Mouse (Mus musculus): ENCODE results near the gene Adamtsl4. TPM values are rescaled to one million over a fixed set of nuclear protein-coding genes. Genes with fewer than 3 reads are reported as not detected.

The Adamtsl4 gene
- polyA plus RNA-seq, 1 experiment from 2014 or later = 0.64 TPM

DNA sequence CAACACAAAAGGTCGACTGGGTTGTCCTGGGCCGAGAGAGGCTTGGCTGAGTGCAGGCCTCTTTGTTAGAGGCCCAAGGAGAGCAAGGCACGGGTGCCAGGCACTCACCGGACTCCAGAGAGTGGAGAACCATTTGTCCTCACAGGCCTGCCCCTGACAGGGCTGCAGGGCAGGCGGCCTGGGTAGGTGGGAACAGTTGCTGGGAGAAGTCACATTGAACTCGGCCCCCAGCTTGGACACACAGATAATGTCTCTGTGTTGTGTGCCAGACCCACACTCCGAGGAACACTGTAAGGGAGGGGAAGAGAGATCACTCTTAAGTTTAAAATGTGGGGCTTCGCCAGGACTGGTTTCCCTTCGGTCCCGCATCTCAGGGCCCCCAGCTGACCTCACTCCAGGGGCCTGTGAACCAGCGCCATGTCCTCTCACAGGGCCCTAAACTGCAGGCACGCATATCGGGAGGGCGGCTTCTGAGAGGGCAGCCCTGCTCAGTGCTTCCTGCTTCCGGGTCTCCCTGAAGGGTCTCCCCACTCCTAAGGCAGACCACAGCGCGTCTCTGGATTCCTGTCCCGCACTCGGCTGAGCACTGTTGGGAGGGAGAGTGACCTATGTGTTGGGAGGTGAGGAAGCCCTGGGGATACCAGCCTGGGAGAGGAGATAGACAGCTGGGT, 10.2 kb downstream of the Adamtsl4 start:
- ATAC-seq (replicated peaks; ENCODE audit: low FRiP score) (no peak), DNase-seq (ENCODE audit: low spot score) (no peak)
- Histone ChIP-seq H3K4me2 (ENCODE audit: low read depth, low read length, severe bottlenecking) (no peak overlapping the region), H3K27me3 (ENCODE audit: control insufficient read depth, insufficient read depth, low read length) (no peaks in the 10 kb centered on the region), H3K9ac (ENCODE audit: low read length) (no peak overlapping the region), H3K4me3 (ENCODE audit: low read depth, low read length) (no peak overlapping the region), H3K4me1 (replicated peaks; ENCODE audit: control insufficient read depth, insufficient read depth, low read length) (peaks cover 9% of the 10 kb centered on the region), H3K9me3 (ENCODE audit: control insufficient read depth, low read length) (no peaks in the 10 kb centered on the region), H3K36me3 (ENCODE audit: control insufficient read depth, insufficient read depth, low read length) (no peaks in the 10 kb centered on the region), H3K27ac (ENCODE audit: low read depth, low read length) (no peak overlapping the region)
- 83% methylated on average over 19 of the region's 19 CpGs for WGBS

DNA sequence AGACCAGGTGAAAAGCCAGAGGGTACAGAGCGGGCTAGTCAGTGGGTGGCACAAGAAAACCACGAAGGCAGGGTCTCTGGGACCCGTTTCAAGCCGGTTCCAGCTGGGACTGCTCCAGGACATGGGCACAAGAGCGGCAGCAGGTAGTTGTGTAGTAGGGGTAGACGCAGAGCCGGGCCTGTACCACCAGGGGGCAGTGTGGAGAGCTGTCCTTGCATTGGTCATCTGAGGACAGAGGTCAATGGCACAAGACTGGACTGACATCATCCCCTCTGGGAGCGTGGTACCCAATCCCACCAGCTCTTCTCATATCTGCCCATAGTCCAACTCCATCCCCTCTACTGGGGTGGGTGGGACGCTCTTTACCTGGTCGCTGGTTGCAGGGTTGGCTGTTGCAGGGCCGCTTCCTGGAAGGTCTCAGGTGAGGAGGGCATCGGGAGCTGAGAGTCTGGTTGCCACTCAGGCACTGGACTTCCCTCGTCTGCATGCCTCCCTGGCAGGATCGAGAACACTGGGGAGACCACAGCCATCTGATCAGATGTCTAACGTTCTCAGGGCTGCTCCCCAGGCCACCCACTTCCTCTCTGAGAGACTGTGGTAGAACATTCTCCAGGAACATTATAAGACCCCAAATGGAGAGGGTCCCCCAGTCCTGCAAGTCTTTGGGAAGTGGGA, 10.8 kb downstream of the Adamtsl4 start:
- 55% methylated on average over 15 of the region's 15 CpGs for WGBS
- peak; percentile 36; the same call in 1 of the 2 replicates for ATAC-seq (replicated peaks; ENCODE audit: low FRiP score)

GRCm38 (mm10) chr3:95675301-95676092, 12.2 kb downstream of the Adamtsl4 start:
- Histone ChIP-seq H3K4me3 (ENCODE audit: low read depth, low read length) (no peak overlapping the region), H3K9ac (ENCODE audit: low read length) (no peak overlapping the region), H3K9me3 (ENCODE audit: control insufficient read depth, low read length) (no peaks in the 10 kb centered on the region), H3K27me3 (ENCODE audit: control insufficient read depth, insufficient read depth, low read length) (no peaks in the 10 kb centered on the region), H3K36me3 (ENCODE audit: control insufficient read depth, insufficient read depth, low read length) (no peaks in the 10 kb centered on the region), H3K27ac (ENCODE audit: low read depth, low read length) (peak overlapping the region; percentile 57), H3K4me2 (ENCODE audit: low read depth, low read length, severe bottlenecking) (no peak overlapping the region), H3K4me1 (replicated peaks; ENCODE audit: control insufficient read depth, insufficient read depth, low read length) (peaks cover 9% of the 10 kb centered on the region)
- 23% methylated on average over 8 of the region's 8 CpGs for WGBS
- peak; percentile 72 for DNase-seq (ENCODE audit: low spot score)
- peak; percentile 26; the same call in 1 of the 2 replicates for ATAC-seq (replicated peaks; ENCODE audit: low FRiP score)

More for the DNA sequence above, 10.8 kb downstream of the Adamtsl4 start:
- Histone ChIP-seq H3K9ac (ENCODE audit: low read length) (no peak overlapping the region), H3K36me3 (ENCODE audit: control insufficient read depth, insufficient read depth, low read length) (no peaks in the 10 kb centered on the region), H3K4me1 (replicated peaks; ENCODE audit: control insufficient read depth, insufficient read depth, low read length) (peaks cover 9% of the 10 kb centered on the region), H3K4me3 (ENCODE audit: low read depth, low read length) (no peak overlapping the region), H3K27ac (ENCODE audit: low read depth, low read length) (no peak overlapping the region), H3K27me3 (ENCODE audit: control insufficient read depth, insufficient read depth, low read length) (no peaks in the 10 kb centered on the region), H3K4me2 (ENCODE audit: low read depth, low read length, severe bottlenecking) (no peak overlapping the region), H3K9me3 (ENCODE audit: control insufficient read depth, low read length) (no peaks in the 10 kb centered on the region)
- peak; percentile 85 for DNase-seq (ENCODE audit: low spot score)

DNA sequence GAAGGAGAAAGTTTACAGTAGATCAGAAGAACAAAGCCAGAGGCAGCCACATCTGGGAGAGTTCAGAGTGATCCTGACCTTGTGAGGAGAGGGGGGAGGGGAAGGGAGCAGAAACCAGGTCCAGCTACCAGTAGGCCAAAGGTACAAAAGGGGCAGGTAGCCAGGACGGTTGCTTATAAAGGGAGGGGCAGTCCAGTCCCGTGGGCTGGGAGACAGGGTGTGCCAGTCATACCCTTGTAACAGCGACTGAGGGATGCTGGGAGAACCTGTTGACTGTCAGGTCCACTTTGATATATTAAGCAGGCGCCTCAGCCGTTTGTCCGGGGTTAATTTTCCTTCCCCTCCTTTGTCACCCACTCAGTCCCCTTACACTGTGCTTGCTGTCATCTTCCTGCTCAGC, 12.9 kb downstream of the Adamtsl4 start:
- Histone ChIP-seq H3K27me3 (ENCODE audit: control insufficient read depth, insufficient read depth, low read length) (no peaks in the 10 kb centered on the region), H3K36me3 (ENCODE audit: control insufficient read depth, insufficient read depth, low read length) (no peaks in the 10 kb centered on the region), H3K4me2 (ENCODE audit: low read depth, low read length, severe bottlenecking) (no peak overlapping the region), H3K27ac (ENCODE audit: low read depth, low read length) (peak overlapping the region; percentile 57), H3K9me3 (ENCODE audit: control insufficient read depth, low read length) (no peaks in the 10 kb centered on the region), H3K4me3 (ENCODE audit: low read depth, low read length) (no peak overlapping the region), H3K9ac (ENCODE audit: low read length) (no peak overlapping the region), H3K4me1 (replicated peaks; ENCODE audit: control insufficient read depth, insufficient read depth, low read length) (peaks cover 9% of the 10 kb centered on the region)
- no peak for ATAC-seq (replicated peaks; ENCODE audit: low FRiP score)
- no peak for DNase-seq (ENCODE audit: low spot score)
- WGBS = 43% methylated on average over 6 of the region's 6 CpGs

DNA sequence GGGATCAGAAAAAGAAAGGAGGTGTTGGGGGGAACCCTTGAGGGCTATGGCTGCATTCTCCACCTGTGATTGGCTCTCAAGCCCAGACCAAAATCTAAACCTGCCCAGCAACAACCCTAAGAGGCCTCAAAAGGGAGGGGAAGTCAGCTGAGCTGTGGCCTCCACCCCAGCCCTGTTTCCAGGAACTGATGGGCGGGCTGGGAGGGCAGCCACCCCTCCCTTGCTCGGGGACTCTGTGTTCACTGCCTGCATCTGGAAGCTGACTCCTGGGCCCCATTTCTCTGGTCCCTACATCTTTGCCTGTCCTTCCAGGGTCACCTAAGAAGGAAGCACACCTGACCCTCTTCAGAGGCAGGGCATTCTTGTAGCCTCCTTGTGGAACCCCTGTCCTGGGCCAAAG, 13.5 kb downstream of the Adamtsl4 start:
- H3K4me3 ChIP-seq (ENCODE audit: low read depth, low read length) = no peak overlapping the region
- H3K4me2 ChIP-seq (ENCODE audit: low read depth, low read length, severe bottlenecking) = no peak overlapping the region
- 42% methylated on average over 2 of the region's 2 CpGs for WGBS
- no peaks in the 10 kb centered on the region for H3K27me3 ChIP-seq (ENCODE audit: control insufficient read depth, insufficient read depth, low read length)
- no peak for DNase-seq (ENCODE audit: low spot score)
- no peak; the same call in 1 of the 2 replicates for ATAC-seq (replicated peaks; ENCODE audit: low FRiP score)
- H3K4me1 ChIP-seq (replicated peaks; ENCODE audit: control insufficient read depth, insufficient read depth, low read length) = peaks cover 9% of the 10 kb centered on the region
- H3K36me3 ChIP-seq (ENCODE audit: control insufficient read depth, insufficient read depth, low read length) = no peaks in the 10 kb centered on the region
- no peak overlapping the region; the same call in 1 of the 2 replicates for H3K9ac ChIP-seq (ENCODE audit: low read length)
- no peak overlapping the region for H3K27ac ChIP-seq (ENCODE audit: low read depth, low read length)
- H3K9me3 ChIP-seq (ENCODE audit: control insufficient read depth, low read length) = no peaks in the 10 kb centered on the region

DNA sequence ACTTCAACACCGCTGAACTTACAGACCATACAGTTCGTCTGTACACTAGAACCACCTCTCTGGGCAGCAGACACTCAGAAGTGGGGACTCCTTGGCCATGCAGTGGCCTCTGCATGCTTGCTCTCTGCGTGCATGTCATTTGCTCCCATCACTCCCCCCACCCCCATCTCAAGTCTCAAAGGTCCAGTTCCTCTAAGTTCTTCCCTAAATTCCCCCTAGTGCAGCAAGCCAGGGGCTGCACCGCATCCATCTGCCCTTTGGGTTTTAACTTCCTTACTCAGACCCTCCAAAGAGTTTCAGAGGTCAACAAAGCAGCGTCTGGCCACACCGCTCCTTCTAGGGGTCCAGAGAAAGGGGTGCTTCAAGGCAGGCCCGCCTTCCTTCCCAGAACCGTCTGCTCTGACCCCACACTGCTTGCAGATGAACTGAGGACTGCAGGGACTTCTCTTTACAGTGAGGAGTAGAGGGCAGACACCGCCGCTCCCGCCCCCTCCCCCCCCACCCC, 14.0 kb downstream of the Adamtsl4 start:
- DNase-seq (ENCODE audit: low spot score) (no peak), ATAC-seq (replicated peaks; ENCODE audit: low FRiP score) (no peak)
- no peaks in the 10 kb centered on the region for H3K36me3 ChIP-seq (ENCODE audit: control insufficient read depth, insufficient read depth, low read length)
- no peaks in the 10 kb centered on the region for H3K9me3 ChIP-seq (ENCODE audit: control insufficient read depth, low read length)
- H3K27ac ChIP-seq (ENCODE audit: low read depth, low read length) = peak overlapping the region; percentile 27; the same call in 1 of the 2 replicates
- no peak overlapping the region for H3K4me2 ChIP-seq (ENCODE audit: low read depth, low read length, severe bottlenecking)
- 31% methylated on average over 11 of the region's 11 CpGs for WGBS
- no peaks in the 10 kb centered on the region for H3K27me3 ChIP-seq (ENCODE audit: control insufficient read depth, insufficient read depth, low read length)
- peak overlapping the region; percentile 27; the same call in 1 of the 2 replicates for H3K9ac ChIP-seq (ENCODE audit: low read length)
- peaks cover 9% of the 10 kb centered on the region for H3K4me1 ChIP-seq (replicated peaks; ENCODE audit: control insufficient read depth, insufficient read depth, low read length)
- no peak overlapping the region for H3K4me3 ChIP-seq (ENCODE audit: low read depth, low read length)

- H3K36me3 ChIP-seq (ENCODE audit: control insufficient read depth, insufficient read depth, low read length) = no peaks in the 10 kb centered on the region
- peaks cover 9% of the 10 kb centered on the region for H3K4me1 ChIP-seq (replicated peaks; ENCODE audit: control insufficient read depth, insufficient read depth, low read length)
- H3K27me3 ChIP-seq (ENCODE audit: control insufficient read depth, insufficient read depth, low read length) = no peaks in the 10 kb centered on the region
- no peaks in the 10 kb centered on the region for H3K9me3 ChIP-seq (ENCODE audit: control insufficient read depth, low read length)
- no peak overlapping the region for H3K4me2 ChIP-seq (ENCODE audit: low read depth, low read length, severe bottlenecking)
- peak overlapping the region; percentile 27; the same call in 1 of the 2 replicates for H3K27ac ChIP-seq (ENCODE audit: low read depth, low read length)
- DNase-seq (ENCODE audit: low spot score) = no peak
- no peak for ATAC-seq (replicated peaks; ENCODE audit: low FRiP score)
- 60% methylated on average over 10 of the region's 10 CpGs for WGBS
- H3K9ac ChIP-seq (ENCODE audit: low read length) = no peak overlapping the region; the same call in 1 of the 2 replicates
- H3K4me3 ChIP-seq (ENCODE audit: low read depth, low read length) = no peak overlapping the region
Observed at GRCm38 (mm10) chr3:95672861-95673706, 14.6 kb downstream of the Adamtsl4 start.

- H3K9me3 ChIP-seq (ENCODE audit: control insufficient read depth, low read length) = no peaks in the 10 kb centered on the region
- H3K4me2 ChIP-seq (ENCODE audit: low read depth, low read length, severe bottlenecking) = no peak overlapping the region
- no peak overlapping the region for H3K27ac ChIP-seq (ENCODE audit: low read depth, low read length)
- no peak overlapping the region for H3K4me3 ChIP-seq (ENCODE audit: low read depth, low read length)
- H3K36me3 ChIP-seq (ENCODE audit: control insufficient read depth, insufficient read depth, low read length) = no peaks in the 10 kb centered on the region
- ATAC-seq (replicated peaks; ENCODE audit: low FRiP score) (no peak), DNase-seq (ENCODE audit: low spot score) (no peak)
- H3K27me3 ChIP-seq (ENCODE audit: control insufficient read depth, insufficient read depth, low read length) = no peaks in the 10 kb centered on the region
- 62% methylated on average over 3 of the region's 3 CpGs for WGBS
- no peak overlapping the region for H3K9ac ChIP-seq (ENCODE audit: low read length)
- peaks cover 9% of the 10 kb centered on the region for H3K4me1 ChIP-seq (replicated peaks; ENCODE audit: control insufficient read depth, insufficient read depth, low read length)
Observed at GRCm38 (mm10) chr3:95672461-95672860, 15.3 kb downstream of the Adamtsl4 start.
